Mouse (Mus musculus): ENCODE data around the gene Trim39.

DNA sequence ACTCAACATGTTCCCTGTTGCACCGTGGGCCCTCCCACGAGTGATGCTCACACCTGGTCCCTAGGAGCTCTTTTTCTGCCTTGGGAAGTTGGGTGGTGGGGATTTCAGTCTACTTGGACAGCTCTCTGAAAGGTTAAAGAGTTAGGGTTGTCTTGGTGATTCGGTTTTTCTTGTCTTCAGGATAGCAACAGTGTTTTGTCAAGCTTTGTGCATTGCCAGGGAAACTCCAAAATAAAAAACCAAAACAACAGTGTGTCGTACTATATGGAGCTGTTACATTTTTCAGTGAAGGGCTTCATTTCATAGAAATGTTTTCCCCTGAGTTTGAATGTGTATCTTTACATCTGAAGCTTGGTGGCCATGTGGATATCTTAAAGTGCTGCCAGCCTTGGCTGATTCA, 2.7 kb upstream of the Trim39 start:
- TF ChIP-seq CTCF (IDR thresholded peaks at IDR 0.05; ENCODE audit: control insufficient read depth, insufficient read depth, insufficient read length) (no peak), MAX (IDR thresholded peaks at IDR 0.05) (no peak), USF1 (IDR thresholded peaks at IDR 0.05; ENCODE audit: low read depth) (no peak), CEBPB (IDR thresholded peaks at IDR 0.05; ENCODE audit: low read depth) (no peak), MYOD1 (IDR thresholded peaks at IDR 0.05; ENCODE audit: control insufficient read depth, insufficient read length, low read depth) (no peak)

Measured in C2C12 (cell line).